Mouse (Mus musculus): ENCODE results near the gene Pla2g12a. TPM values are rescaled to one million over a fixed set of nuclear protein-coding genes. Genes with fewer than 3 reads are reported as not detected.

Gene Pla2g12a
- polyA plus RNA-seq (2012; rRNA removed): 32.2 and 36.1 TPM in 2 replicates

GRCm38 (mm10) chr3:129878405-129879021 lies at the start of gene Pla2g12a:
Gene Pla2g12a, plus strand, starts transcription at chr3:129878606.
- Histone ChIP-seq H3K27ac (ENCODE audit: insufficient read depth, low read depth, low read length) (no peak within 1 kb of the TSS), H3K4me1 (ENCODE audit: control insufficient read depth, insufficient read depth, insufficient read length, low read length) (peaks cover 3% of the 10 kb centered on the region; the same call in 1 of the 2 replicates), H3K36me3 (ENCODE audit: control insufficient read depth, insufficient read depth, low read length) (no peaks in the 10 kb centered on the region), H3K4me3 (ENCODE audit: low read depth, low read length) (peak within 1 kb of the TSS; percentile 86), H3K27me3 (ENCODE audit: control insufficient read depth, insufficient read depth, low read length) (no peaks in the 10 kb centered on the region)
- no peak for TF ChIP-seq CTCF (IDR thresholded peaks at IDR 0.05; ENCODE audit: extremely low read depth, insufficient read length, insufficient replicate concordance, low read depth, low read length)
- TF ChIP-seq POLR2A (IDR thresholded peaks at IDR 0.05; ENCODE audit: low read depth, low read length): no peak
- under 1% methylated on average over 66 of the region's 66 CpGs for WGBS

GRCm38 (mm10) chr3:129830626-129831025 lies 47.8 kb upstream of the Pla2g12a start:
- TF ChIP-seq POLR2A (IDR thresholded peaks at IDR 0.05; ENCODE audit: low read depth, low read length): no peak
- no peak for TF ChIP-seq CTCF (IDR thresholded peaks at IDR 0.05; ENCODE audit: extremely low read depth, insufficient read length, insufficient replicate concordance, low read depth, low read length)
- Histone ChIP-seq H3K27ac (ENCODE audit: insufficient read depth, low read depth, low read length) (peak overlapping the region; percentile 89), H3K36me3 (ENCODE audit: control insufficient read depth, insufficient read depth, low read length) (peaks cover 2% of the 10 kb centered on the region), H3K4me3 (ENCODE audit: low read depth, low read length) (peak overlapping the region; percentile 88), H3K4me1 (ENCODE audit: control insufficient read depth, insufficient read depth, insufficient read length, low read length) (no peaks in the 10 kb centered on the region; the same call in none of the 2 replicates), H3K27me3 (ENCODE audit: control insufficient read depth, insufficient read depth, low read length) (no peaks in the 10 kb centered on the region)
- WGBS: under 1% methylated on average over 45 of the region's 45 CpGs

- H3K27ac ChIP-seq (ENCODE audit: insufficient read depth, low read depth, low read length): peak within 1 kb of the TSS; percentile 89
- under 1% methylated on average over 60 of the region's 60 CpGs for WGBS
- peaks cover 2% of the 10 kb centered on the region for H3K36me3 ChIP-seq (ENCODE audit: control insufficient read depth, insufficient read depth, low read length)
- H3K4me3 ChIP-seq (ENCODE audit: low read depth, low read length): peak within 1 kb of the TSS; percentile 88
- H3K4me1 ChIP-seq (ENCODE audit: control insufficient read depth, insufficient read depth, insufficient read length, low read length): no peaks in the 10 kb centered on the region; the same call in none of the 2 replicates
- TF ChIP-seq CTCF (IDR thresholded peaks at IDR 0.05; ENCODE audit: extremely low read depth, insufficient read length, insufficient replicate concordance, low read depth, low read length): no peak
- TF ChIP-seq POLR2A (IDR thresholded peaks at IDR 0.05; ENCODE audit: low read depth, low read length): no peak; the same call in 1 of the 2 replicates
- H3K27me3 ChIP-seq (ENCODE audit: control insufficient read depth, insufficient read depth, low read length): no peaks in the 10 kb centered on the region
These were observed 47.3 kb upstream of the Pla2g12a start, which contains the start of gene Gar1 for GRCm38 (mm10) chr3:129831035-129831568. Gene Gar1, minus strand, starts transcription at chr3:129831396.

- no peaks in the 10 kb centered on the region for H3K27me3 ChIP-seq (ENCODE audit: control insufficient read depth, insufficient read depth, low read length)
- TF ChIP-seq CTCF (IDR thresholded peaks at IDR 0.05; ENCODE audit: extremely low read depth, insufficient read length, insufficient replicate concordance, low read depth, low read length) (no peak), POLR2A (IDR thresholded peaks at IDR 0.05; ENCODE audit: low read depth, low read length) (no peak)
- peak within 1 kb of the TSS; percentile 42 for H3K4me3 ChIP-seq (ENCODE audit: low read depth, low read length)
- H3K4me1 ChIP-seq (ENCODE audit: control insufficient read depth, insufficient read depth, insufficient read length, low read length): no peaks in the 10 kb centered on the region; the same call in none of the 2 replicates
- H3K36me3 ChIP-seq (ENCODE audit: control insufficient read depth, insufficient read depth, low read length): no peaks in the 10 kb centered on the region
- WGBS: 15% methylated on average over 6 of the region's 6 CpGs
- H3K27ac ChIP-seq (ENCODE audit: insufficient read depth, low read depth, low read length): peak within 1 kb of the TSS; percentile 45
These were observed 42.9 kb upstream of the Pla2g12a start, which contains the start of gene Cfi for GRCm38 (mm10) chr3:129835388-129835934. Gene Cfi, plus strand, starts transcription at chr3:129835884.

GRCm38 (mm10) chr3:129836051-129836697 lies 42.2 kb upstream of the Pla2g12a start:
- no peaks in the 10 kb centered on the region for H3K36me3 ChIP-seq (ENCODE audit: control insufficient read depth, insufficient read depth, low read length)
- TF ChIP-seq CTCF (IDR thresholded peaks at IDR 0.05; ENCODE audit: extremely low read depth, insufficient read length, insufficient replicate concordance, low read depth, low read length) (no peak), POLR2A (IDR thresholded peaks at IDR 0.05; ENCODE audit: low read depth, low read length) (no peak; the same call in 1 of the 2 replicates)
- H3K4me1 ChIP-seq (ENCODE audit: control insufficient read depth, insufficient read depth, insufficient read length, low read length): no peaks in the 10 kb centered on the region; the same call in none of the 2 replicates
- WGBS: 9% methylated on average over 11 of the region's 11 CpGs
- H3K4me3 ChIP-seq (ENCODE audit: low read depth, low read length): peak overlapping the region; percentile 42
- peak overlapping the region; percentile 45; the same call in 1 of the 2 replicates for H3K27ac ChIP-seq (ENCODE audit: insufficient read depth, low read depth, low read length)
- no peaks in the 10 kb centered on the region for H3K27me3 ChIP-seq (ENCODE audit: control insufficient read depth, insufficient read depth, low read length)

GRCm38 (mm10) chr3:129836965-129837364 lies 41.4 kb upstream of the Pla2g12a start:
- no peak for TF ChIP-seq CTCF (IDR thresholded peaks at IDR 0.05; ENCODE audit: extremely low read depth, insufficient read length, insufficient replicate concordance, low read depth, low read length)
- TF ChIP-seq POLR2A (IDR thresholded peaks at IDR 0.05; ENCODE audit: low read depth, low read length): no peak
- H3K27ac ChIP-seq (ENCODE audit: insufficient read depth, low read depth, low read length): no peak overlapping the region
- 29% methylated on average over 6 of the region's 6 CpGs for WGBS
- no peaks in the 10 kb centered on the region; the same call in 1 of the 2 replicates for H3K4me1 ChIP-seq (ENCODE audit: control insufficient read depth, insufficient read depth, insufficient read length, low read length)
- H3K4me3 ChIP-seq (ENCODE audit: low read depth, low read length): no peak overlapping the region
- no peaks in the 10 kb centered on the region for H3K36me3 ChIP-seq (ENCODE audit: control insufficient read depth, insufficient read depth, low read length)
- no peaks in the 10 kb centered on the region for H3K27me3 ChIP-seq (ENCODE audit: control insufficient read depth, insufficient read depth, low read length)

Data from small intestine, adult 2 months (tissue).